Mouse (Mus musculus) C2C12 (cell line): ENCODE results near the gene Frmpd4. TPM values are rescaled to one million over a fixed set of nuclear protein-coding genes. Genes with fewer than 3 reads are reported as not detected.

ENCODE experiments used
- H3K27me3 ChIP-seq: one replicate; pipeline ENCODE4 v1.6.1; 2011; ENCODE audit not compliant: control insufficient read depth, insufficient read depth, insufficient read length
- H3K36me3 ChIP-seq: one replicate; pipeline ENCODE4 v1.6.1; 2011; ENCODE audit not compliant: control insufficient read depth, insufficient read depth
- H3K4me3 ChIP-seq: one replicate; pipeline ENCODE4 v1.5.1; 2011; ENCODE audit warnings: mild to moderate bottlenecking, control low read depth; ENCODE audit not compliant: poor library complexity, insufficient read depth, severe bottlenecking
- H3K79me2 ChIP-seq: one replicate; pipeline ENCODE4 v1.6.1; 2011; ENCODE audit not compliant: control insufficient read depth, insufficient read depth
- H3K79me3 ChIP-seq: one replicate; pipeline ENCODE4 v1.6.1; 2011; ENCODE audit warnings: low read depth, control low read depth
- H3ac ChIP-seq: one replicate; pipeline ENCODE3; 2011; ENCODE audit warnings: low read depth; ENCODE audit not compliant: control insufficient read depth, insufficient read length
- CEBPB ChIP-seq: IDR thresholded peaks from one replicate; pipeline ENCODE4 v1.6.1; 2011; ENCODE audit warnings: low read depth, mild to moderate bottlenecking, control low read depth, moderate library complexity
- CTCF ChIP-seq: IDR thresholded peaks from one replicate; pipeline ENCODE4 v1.5.1; 2011; ENCODE audit not compliant: control insufficient read depth, insufficient read depth, insufficient read length
- FOSL1 ChIP-seq: IDR thresholded peaks from one replicate; pipeline ENCODE4 v1.8.0; 2011; ENCODE audit warnings: mild to moderate bottlenecking, low read length; ENCODE audit not compliant: poor library complexity, insufficient read depth, severe bottlenecking
- MAX ChIP-seq: IDR thresholded peaks from one replicate; pipeline ENCODE4 v1.6.1; 2011; ENCODE audit warnings: mild to moderate bottlenecking, control low read depth
- MYOD1 ChIP-seq: IDR thresholded peaks from one replicate; pipeline ENCODE4 v1.6.1; 2011; ENCODE audit warnings: low read depth; ENCODE audit not compliant: control insufficient read depth, insufficient read length
- MYOG ChIP-seq: IDR thresholded peaks from one replicate; pipeline ENCODE4 v1.6.1; 2011; ENCODE audit not compliant: control insufficient read depth, insufficient read length; ENCODE audit errors: extremely low read depth
- USF1 ChIP-seq: IDR thresholded peaks from one replicate; pipeline ENCODE4 v1.6.1; 2011; ENCODE audit warnings: low read depth, mild to moderate bottlenecking, control low read depth, moderate library complexity
- polyA plus RNA-seq: library from polyadenylated mRNA; unstranded; fragments of >200 nt; fragmentation: generic; extraction: Trizol; gene quantifications from one replicate; pipeline ENCODE4 v1.2.1, GENCODE M21; 2012; ENCODE audit warnings: missing spikeins

The Frmpd4 gene
- polyA plus RNA-seq, 1 experiment, result 0.04 TPM

- Histone ChIP-seq H3ac (no peak overlapping the region), H3K27me3 (no peaks in the 10 kb centered on the region)
- no peak for TF ChIP-seq MYOD1
- no peak for TF ChIP-seq CEBPB
- TF ChIP-seq FOSL1, result no peak
Observed at GRCm38 (mm10) chrX:167817363-167817762, 759.7 kb downstream of the Frmpd4 start.

GRCm38 (mm10) chrX:167810120-167810519 is 766.9 kb downstream of the Frmpd4 start:
- Histone ChIP-seq H3K79me3 (no peaks in the 10 kb centered on the region), H3K36me3 (no peaks in the 10 kb centered on the region), H3ac (no peak overlapping the region), H3K79me2 (no peaks in the 10 kb centered on the region), H3K27me3 (no peaks in the 10 kb centered on the region), H3K4me3 (no peak overlapping the region)
- TF ChIP-seq MYOG, result no peak
- TF ChIP-seq MAX, result no peak
- no peak for TF ChIP-seq MYOD1
- TF ChIP-seq CTCF, result no peak
- no peak for TF ChIP-seq FOSL1
- no peak for TF ChIP-seq USF1
- TF ChIP-seq CEBPB, result no peak

More at GRCm38 (mm10) chrX:167817363-167817762, 759.7 kb downstream of the Frmpd4 start:
- Histone ChIP-seq H3K4me3 (no peak overlapping the region), H3K36me3 (no peaks in the 10 kb centered on the region), H3K79me3 (no peaks in the 10 kb centered on the region), H3K79me2 (no peaks in the 10 kb centered on the region)

GRCm38 (mm10) chrX:167808572-167808971 is 768.5 kb downstream of the Frmpd4 start:
- Histone ChIP-seq H3K36me3 (no peaks in the 10 kb centered on the region), H3K4me3 (no peak overlapping the region), H3K79me2 (no peaks in the 10 kb centered on the region), H3K79me3 (no peaks in the 10 kb centered on the region), H3ac (no peak overlapping the region), H3K27me3 (no peaks in the 10 kb centered on the region)
- TF ChIP-seq FOSL1, result no peak
- TF ChIP-seq CTCF, result no peak
- TF ChIP-seq MYOD1, result no peak
- TF ChIP-seq MYOG, result no peak
- TF ChIP-seq MAX, result no peak
- no peak for TF ChIP-seq CEBPB
- TF ChIP-seq USF1, result no peak

GRCm38 (mm10) chrX:167788737-167789136 is 788.3 kb downstream of the Frmpd4 start:
- Histone ChIP-seq H3K79me2 (no peaks in the 10 kb centered on the region), H3K27me3 (no peaks in the 10 kb centered on the region), H3ac (no peak overlapping the region), H3K36me3 (no peaks in the 10 kb centered on the region), H3K4me3 (no peak overlapping the region), H3K79me3 (no peaks in the 10 kb centered on the region)
- TF ChIP-seq MYOG (no peak), MYOD1 (no peak), CEBPB (no peak), MAX (no peak), FOSL1 (no peak), CTCF (no peak), USF1 (no peak)

- no peak overlapping the region for H3ac ChIP-seq
- TF ChIP-seq MYOG, result no peak
- no peak for TF ChIP-seq MYOD1
- TF ChIP-seq MAX, result no peak
- TF ChIP-seq FOSL1, result no peak
- no peak for TF ChIP-seq USF1
- TF ChIP-seq CTCF, result no peak
- no peak for TF ChIP-seq CEBPB
- no peaks in the 10 kb centered on the region for H3K36me3 ChIP-seq
- H3K79me3 ChIP-seq, result no peaks in the 10 kb centered on the region
- H3K27me3 ChIP-seq, result no peaks in the 10 kb centered on the region
- no peaks in the 10 kb centered on the region for H3K79me2 ChIP-seq
- no peak overlapping the region for H3K4me3 ChIP-seq
Observed at GRCm38 (mm10) chrX:167783526-167783925, 793.5 kb downstream of the Frmpd4 start.

- Histone ChIP-seq H3K79me3 (no peaks in the 10 kb centered on the region), H3K4me3 (no peak overlapping the region), H3K79me2 (no peaks in the 10 kb centered on the region), H3K36me3 (no peaks in the 10 kb centered on the region), H3K27me3 (no peaks in the 10 kb centered on the region), H3ac (no peak overlapping the region)
- TF ChIP-seq USF1 (no peak), CTCF (no peak), MYOD1 (no peak), FOSL1 (no peak), MAX (no peak), CEBPB (no peak), MYOG (no peak)
Observed at GRCm38 (mm10) chrX:167719564-167719981, 857.5 kb downstream of the Frmpd4 start.
